Mouse (Mus musculus) cerebellum, adult (tissue): ENCODE results near the gene Zfpl1.
"Not testable (repeated sequence)": the region's sequence is repeated elsewhere in the genome, so short reads cannot be mapped to it uniquely, and the experiment has no call there.

Experiments
- ATAC-seq: cut with Nextera tagmentation; 2 replicates; pipeline ENCODE4 v1.9.2; 2017; ENCODE audit warnings: mild to moderate bottlenecking, moderate library complexity, mixed read lengths; ENCODE audit not compliant: insufficient number of reproducible peaks, low FRiP score, low TSS enrichment

Zfpl1 gene

GRCm38 (mm10) chr19:6084478-6085248 lies at the start of gene Zfpl1, which contains the start of gene Cdca5:
Gene Zfpl1, minus strand, starts transcription at chr19:6084956.
Gene Cdca5, plus strand, starts transcription at chr19:6084983.
- peak; percentile 76; the same call in 1 of the 2 replicates for ATAC-seq

- ATAC-seq: not testable (repeated sequence)
These were observed 48.4 kb upstream of the Zfpl1 start for GRCm38 (mm10) chr19:6133197-6133596.

GRCm38 (mm10) chr19:6132171-6132827 lies 47.5 kb upstream of the Zfpl1 start:
- no peak for ATAC-seq

- not testable (repeated sequence) for ATAC-seq
These were observed 45.8 kb upstream of the Zfpl1 start for GRCm38 (mm10) chr19:6130414-6131128.

GRCm38 (mm10) chr19:6127760-6128341 lies 43.1 kb upstream of the Zfpl1 start, which contains the start of gene Snx15:
Gene Snx15, minus strand, starts transcription at chr19:6128304.
- ATAC-seq: peak; percentile 96

- ATAC-seq: no peak
These were observed 42.2 kb upstream of the Zfpl1 start for GRCm38 (mm10) chr19:6126789-6127580.

- ATAC-seq: no peak
These were observed 41.5 kb upstream of the Zfpl1 start for GRCm38 (mm10) chr19:6126289-6126688.

GRCm38 (mm10) chr19:6124898-6125297 lies 40.1 kb upstream of the Zfpl1 start:
- no peak for ATAC-seq

- ATAC-seq: no peak
These were observed 38.6 kb upstream of the Zfpl1 start for GRCm38 (mm10) chr19:6123330-6123729.

- no peak for ATAC-seq
These were observed 37.0 kb upstream of the Zfpl1 start for GRCm38 (mm10) chr19:6121761-6122160.

- no peak for ATAC-seq
These were observed 34.0 kb upstream of the Zfpl1 start for GRCm38 (mm10) chr19:6118677-6119185.

- peak; percentile 77; the same call in 1 of the 2 replicates for ATAC-seq
These were observed 33.4 kb upstream of the Zfpl1 start, which contains the start of gene Sac3d1 for GRCm38 (mm10) chr19:6117986-6118676. Gene Sac3d1, minus strand, starts transcription at chr19:6118650.

GRCm38 (mm10) chr19:6117346-6117985 lies 32.7 kb upstream of the Zfpl1 start:
- no peak; the same call in 1 of the 2 replicates for ATAC-seq

- no peak for ATAC-seq
These were observed 31.5 kb upstream of the Zfpl1 start for GRCm38 (mm10) chr19:6116113-6116850.

- ATAC-seq: no peak
These were observed 28.4 kb upstream of the Zfpl1 start for GRCm38 (mm10) chr19:6113116-6113515.

- no peak for ATAC-seq
These were observed 20.8 kb upstream of the Zfpl1 start, which contains the start of gene Naaladl1 for GRCm38 (mm10) chr19:6105586-6105985. Gene Naaladl1, plus strand, starts transcription at chr19:6105782.

- ATAC-seq: no peak
These were observed 19.7 kb upstream of the Zfpl1 start for GRCm38 (mm10) chr19:6104476-6104875.
